Mouse (Mus musculus): ENCODE results near the gene Nfkbiz.

The Nfkbiz gene

GRCm38 (mm10) chr16:55809345-55809744 is 29.4 kb downstream of the Nfkbiz start:
- no peak for DNase-seq (ENCODE audit: extremely low read depth, low read depth, low spot score)

GRCm38 (mm10) chr16:55807505-55807932 is 31.2 kb downstream of the Nfkbiz start:
- DNase-seq (ENCODE audit: extremely low read depth, low read depth, low spot score): no peak

DNA sequence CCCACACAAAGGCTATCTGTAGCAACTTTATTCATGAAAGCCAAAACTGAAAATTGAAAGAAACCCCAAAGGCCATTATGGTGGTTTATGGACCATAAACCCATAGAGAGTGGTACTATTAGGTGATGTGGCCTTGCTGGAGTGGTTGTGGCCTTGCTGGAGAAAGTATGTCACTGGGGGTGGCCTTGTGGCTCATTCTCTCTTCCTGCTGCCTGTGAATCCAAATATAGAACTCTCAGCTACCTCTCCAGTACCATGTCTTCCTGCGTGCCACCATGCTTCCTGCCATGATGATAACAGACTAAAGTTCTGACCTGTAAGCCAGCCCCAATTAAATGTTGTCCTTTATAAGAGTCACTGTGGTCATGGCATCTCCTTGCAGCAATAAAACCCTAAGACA is 33.9 kb downstream of the Nfkbiz start:
- no peak for DNase-seq (ENCODE audit: extremely low read depth, low read depth, low spot score)

DNA sequence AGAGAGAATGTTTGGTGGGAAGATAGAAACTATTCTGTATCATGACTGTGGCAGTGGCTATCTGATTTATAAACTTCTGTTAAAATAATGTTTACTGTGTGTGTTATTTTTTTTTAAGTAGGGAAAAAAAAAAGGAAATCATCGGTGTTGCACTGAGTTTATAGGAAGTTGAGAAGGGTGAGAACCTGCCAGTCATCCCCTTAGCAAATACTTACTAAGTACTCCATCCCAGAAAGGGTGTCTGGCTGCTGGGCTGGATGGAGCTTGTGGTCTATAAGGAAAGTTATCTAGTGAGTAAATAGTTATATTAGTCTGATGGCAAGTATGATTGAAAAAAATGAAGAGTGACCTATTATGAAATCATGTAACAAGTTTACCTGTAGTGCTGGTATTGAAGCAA is 37.1 kb downstream of the Nfkbiz start:
- no peak for DNase-seq (ENCODE audit: extremely low read depth, low read depth, low spot score)

GRCm38 (mm10) chr16:55798845-55799244 is 39.9 kb downstream of the Nfkbiz start:
- no peak for DNase-seq (ENCODE audit: extremely low read depth, low read depth, low spot score)

DNA sequence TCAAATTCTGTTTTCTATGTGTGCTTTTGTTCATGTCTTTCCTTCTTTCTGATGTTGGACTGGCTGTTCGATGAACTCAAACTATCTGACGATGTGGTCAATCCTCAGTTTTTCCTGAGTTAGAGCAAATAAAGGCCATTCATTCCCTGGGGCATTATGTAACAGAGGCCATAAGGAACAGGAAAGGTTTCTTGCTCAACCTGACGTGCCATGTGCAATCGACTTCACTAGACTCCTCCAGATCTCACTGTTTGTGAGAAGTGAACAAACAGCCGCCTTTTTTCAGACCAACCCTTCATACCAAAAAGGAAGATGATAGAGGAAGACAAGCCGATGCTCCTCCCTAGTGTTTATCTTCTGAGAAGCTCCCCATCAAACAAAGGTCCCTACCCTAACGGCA is 48.4 kb downstream of the Nfkbiz start:
- DNase-seq (ENCODE audit: extremely low read depth, low read depth, low spot score): no peak

DNA sequence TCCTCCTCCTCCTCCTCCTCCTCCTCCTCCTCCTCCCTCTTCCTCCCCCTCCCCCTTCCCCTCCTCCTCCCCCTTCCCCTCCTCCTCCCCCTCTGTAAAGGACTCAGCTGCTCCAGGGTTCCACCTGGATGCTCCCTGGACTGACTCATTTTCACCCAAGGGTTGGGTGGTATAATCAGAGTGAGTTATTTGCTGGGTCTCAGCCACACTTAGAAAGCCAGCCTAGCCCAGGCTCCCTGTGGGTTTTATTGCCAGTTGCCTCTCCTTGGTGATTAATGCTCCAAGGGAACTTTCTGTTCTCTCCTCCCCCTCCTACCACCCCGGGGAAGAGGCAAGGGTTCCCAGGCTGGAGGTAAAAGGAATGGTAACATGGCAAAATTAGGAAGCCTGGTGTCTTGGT is 49.4 kb downstream of the Nfkbiz start:
- DNase-seq (ENCODE audit: extremely low read depth, low read depth, low spot score): no peak

GRCm38 (mm10) chr16:55788671-55789070 is 50.0 kb downstream of the Nfkbiz start:
- no peak for DNase-seq (ENCODE audit: extremely low read depth, low read depth, low spot score)

DNA sequence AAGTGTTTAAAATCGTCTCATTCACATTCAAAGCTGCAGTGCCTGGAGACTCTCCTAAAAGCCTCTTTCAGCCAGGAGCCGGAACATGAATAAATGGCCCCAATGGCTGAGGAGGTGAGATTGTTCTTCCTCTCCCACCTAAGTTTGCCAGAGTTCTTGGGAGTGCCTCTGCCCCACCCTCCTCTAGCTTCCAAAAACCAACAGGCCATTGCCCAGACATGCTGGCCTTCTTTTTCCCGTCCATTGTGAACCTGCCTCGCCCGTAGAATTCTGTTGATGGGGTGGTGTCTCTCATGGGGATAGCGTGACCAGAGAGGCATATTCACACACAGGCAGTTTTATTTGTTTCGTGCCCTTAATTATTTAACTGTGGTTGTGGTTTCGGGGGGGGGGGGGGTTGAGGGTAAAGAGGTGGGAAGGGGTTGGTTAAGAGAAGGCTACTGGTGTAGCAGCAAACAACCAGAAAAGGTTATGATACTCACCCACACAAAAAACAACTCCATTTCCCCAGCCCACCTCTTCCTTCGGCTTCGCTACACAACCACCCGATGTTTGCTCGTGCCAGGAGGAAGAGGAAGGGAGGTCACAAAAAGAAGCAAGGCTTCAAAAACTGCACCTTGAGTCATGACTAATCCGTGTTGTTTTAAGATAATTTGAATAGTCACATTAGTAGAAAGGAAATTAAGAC is 51.2 kb downstream of the Nfkbiz start:
- DNase-seq (ENCODE audit: extremely low read depth, low read depth, low spot score): no peak

GRCm38 (mm10) chr16:55784379-55784778 is 54.3 kb downstream of the Nfkbiz start:
- no peak for DNase-seq (ENCODE audit: extremely low read depth, low read depth, low spot score)

- no peak for DNase-seq (ENCODE audit: extremely low read depth, low read depth, low spot score)
Observed at GRCm38 (mm10) chr16:55783923-55784322, 54.8 kb downstream of the Nfkbiz start.

DNA sequence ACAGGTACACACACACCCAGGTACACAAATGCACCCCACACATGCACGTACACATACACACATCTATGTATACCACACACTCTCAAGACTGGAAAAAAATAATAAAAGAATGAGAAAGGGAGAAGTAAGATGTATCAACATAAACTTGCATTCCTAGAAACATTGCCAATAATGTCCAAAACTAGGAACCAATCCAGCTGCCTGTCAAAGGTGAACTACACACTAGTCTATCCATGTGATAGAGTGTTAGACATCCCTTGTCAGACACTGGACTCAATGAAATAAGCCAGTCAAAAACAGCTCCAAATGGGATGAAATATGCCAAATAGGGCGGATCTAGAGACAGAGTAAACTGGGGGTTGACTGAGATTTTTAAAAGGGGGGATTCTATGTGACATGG is 55.8 kb downstream of the Nfkbiz start:
- no peak for DNase-seq (ENCODE audit: extremely low read depth, low read depth, low spot score)

DNA sequence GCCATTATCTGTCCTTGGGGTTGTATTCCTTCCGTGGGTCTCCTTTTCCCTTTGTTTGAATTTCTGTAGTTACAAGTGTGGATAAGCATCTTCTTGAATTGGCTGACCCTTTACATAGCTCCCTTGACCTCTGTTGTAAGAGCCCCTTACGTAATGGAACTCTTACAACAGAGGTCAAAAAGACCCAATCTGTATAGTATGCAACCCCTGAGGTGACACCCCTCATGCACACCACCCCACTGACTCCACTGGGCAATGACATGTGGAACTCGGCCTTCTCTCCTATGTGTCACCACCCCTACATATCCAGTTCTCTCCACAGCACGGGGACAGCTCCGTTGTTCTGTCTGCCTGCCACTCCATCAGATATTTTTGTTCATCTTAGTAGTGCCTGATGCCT is 56.9 kb downstream of the Nfkbiz start:
- DNase-seq (ENCODE audit: extremely low read depth, low read depth, low spot score): no peak

- DNase-seq (ENCODE audit: extremely low read depth, low read depth, low spot score): no peak
Observed at GRCm38 (mm10) chr16:55780958-55781558, 57.6 kb downstream of the Nfkbiz start.

DNA sequence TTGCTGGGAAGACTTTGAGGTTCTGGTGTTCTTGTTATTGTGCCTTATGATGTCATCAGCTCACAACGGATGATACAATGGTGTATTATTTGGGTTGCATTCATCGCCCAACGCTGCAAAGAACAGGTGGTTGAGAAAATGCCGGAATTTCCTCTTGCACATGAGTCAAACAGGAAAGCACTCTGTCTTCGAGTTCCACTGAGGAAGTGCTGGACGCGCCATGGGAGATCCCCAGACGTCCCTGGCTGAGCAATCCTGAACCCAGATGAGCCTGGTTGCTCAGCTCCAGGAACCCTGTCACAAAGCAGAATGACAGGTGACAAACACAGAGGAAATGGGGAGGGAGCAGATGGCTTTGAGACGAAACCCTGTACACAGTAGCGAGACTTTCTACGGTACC is 62.4 kb downstream of the Nfkbiz start:
- DNase-seq (ENCODE audit: extremely low read depth, low read depth, low spot score): no peak

- no peak for DNase-seq (ENCODE audit: extremely low read depth, low read depth, low spot score)
Observed at GRCm38 (mm10) chr16:55770247-55770646, 68.5 kb downstream of the Nfkbiz start.
